Mouse (Mus musculus): ENCODE measurements around the gene Fv1. TPM values are rescaled to one million over a fixed set of nuclear protein-coding genes. Genes with fewer than 3 reads are reported as not detected.
"Not testable (repeated sequence)": the region's sequence is repeated elsewhere in the genome, so short reads cannot be mapped to it uniquely, and the experiment has no call there.

Fv1 gene
- 9.0 and 9.7 TPM in 2 replicates for polyA plus RNA-seq (2014; fragmentation: Nextera tagmentation; extraction: Ambion mirVana)

DNA sequence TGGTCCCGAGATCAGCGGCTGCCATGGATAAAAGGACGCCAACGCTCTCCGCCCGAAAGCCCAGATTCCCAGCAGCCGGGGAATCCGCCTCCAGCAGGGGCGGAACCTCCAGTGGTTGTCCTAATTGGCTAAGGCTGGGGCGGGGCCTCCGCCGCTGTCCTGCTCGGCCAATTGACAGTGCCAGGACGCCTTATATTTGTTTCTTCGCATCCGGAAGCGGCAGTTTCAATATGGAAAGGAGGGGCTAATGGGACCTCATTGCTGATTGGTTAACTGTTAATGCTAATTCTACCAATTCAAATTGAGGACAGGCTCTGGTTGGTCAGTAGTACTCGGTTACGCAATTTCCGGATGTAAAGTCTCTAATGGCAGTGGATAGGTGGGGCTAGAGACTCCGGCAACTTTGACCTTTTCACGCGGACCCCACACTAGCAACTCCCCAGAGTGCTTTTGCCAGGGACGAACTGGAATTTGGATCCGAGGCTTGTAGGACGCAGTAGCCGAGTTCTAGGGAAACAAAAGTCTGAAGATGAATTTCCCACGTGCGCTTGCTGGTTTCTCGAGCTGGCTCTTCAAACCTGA is at the start of gene Fv1, which contains the start of gene Miip:
Gene Fv1 (plus strand): TSS at position 530 of the 582 bp plus-strand sequence.
Gene Miip (minus strand): TSS at position 367 of the 582 bp plus-strand sequence.
- Histone ChIP-seq H3K9me3 (ENCODE audit: control insufficient read depth, low read length) (no peaks in the 10 kb centered on the region), H3K4me1 (replicated peaks; ENCODE audit: control insufficient read depth, insufficient read depth, low read length) (peaks cover 19% of the 10 kb centered on the region), H3K4me2 (ENCODE audit: low read length) (peak within 1 kb of the TSS; percentile 82), H3K9ac (ENCODE audit: low read length) (peak within 1 kb of the TSS; percentile 66), H3K4me3 (ENCODE audit: low read depth, low read length) (peak within 1 kb of the TSS; percentile 83), H3K27ac (ENCODE audit: low read depth) (peak within 1 kb of the TSS; percentile 84), H3K27me3 (replicated peaks; ENCODE audit: control insufficient read depth, insufficient read depth, low read length) (no peaks in the 10 kb centered on the region), H3K36me3 (ENCODE audit: control insufficient read depth, insufficient read depth, low read length) (peaks cover 36% of the 10 kb centered on the region)
- WGBS, result under 1% methylated on average over 30 of the region's 30 CpGs
- ATAC-seq (replicated peaks; ENCODE audit: low FRiP score, low TSS enrichment, low read depth), result peak; percentile 98
- DNase-seq (ENCODE audit: low spot score), result peak; percentile 90

DNA sequence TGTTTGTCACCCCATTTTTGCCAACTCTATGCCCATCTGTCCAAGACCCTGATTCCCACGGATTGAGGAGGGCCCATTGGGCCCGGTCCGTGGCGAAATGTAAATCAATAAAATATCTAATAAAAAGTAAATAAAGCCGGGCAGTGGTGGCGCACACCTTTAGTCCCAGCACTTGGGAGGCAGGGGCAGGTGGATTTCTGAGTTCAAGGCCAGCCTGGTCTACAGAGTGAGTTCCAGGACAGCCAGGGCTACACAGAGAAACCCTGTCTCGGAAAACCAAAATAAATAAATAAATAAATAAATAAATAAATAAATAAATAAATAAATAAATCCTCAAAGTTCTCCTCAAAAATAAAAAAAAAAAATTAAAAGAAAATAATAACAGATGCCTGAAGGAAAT is 49.1 kb upstream of the Fv1 start:
- not testable (repeated sequence) for H3K4me2 ChIP-seq (ENCODE audit: low read length); H3K9ac ChIP-seq (ENCODE audit: low read length); H3K27me3 ChIP-seq (replicated peaks; ENCODE audit: control insufficient read depth, insufficient read depth, low read length); ATAC-seq (replicated peaks; ENCODE audit: low FRiP score, low TSS enrichment, low read depth); H3K27ac ChIP-seq (ENCODE audit: low read depth); DNase-seq (ENCODE audit: low spot score); H3K4me3 ChIP-seq (ENCODE audit: low read depth, low read length); H3K36me3 ChIP-seq (ENCODE audit: control insufficient read depth, insufficient read depth, low read length); H3K4me1 ChIP-seq (replicated peaks; ENCODE audit: control insufficient read depth, insufficient read depth, low read length)
- WGBS, result 81% methylated on average over 7 of the region's 7 CpGs
- H3K9me3 ChIP-seq (ENCODE audit: control insufficient read depth, low read length), result peaks cover 34% of the 10 kb centered on the region

DNA sequence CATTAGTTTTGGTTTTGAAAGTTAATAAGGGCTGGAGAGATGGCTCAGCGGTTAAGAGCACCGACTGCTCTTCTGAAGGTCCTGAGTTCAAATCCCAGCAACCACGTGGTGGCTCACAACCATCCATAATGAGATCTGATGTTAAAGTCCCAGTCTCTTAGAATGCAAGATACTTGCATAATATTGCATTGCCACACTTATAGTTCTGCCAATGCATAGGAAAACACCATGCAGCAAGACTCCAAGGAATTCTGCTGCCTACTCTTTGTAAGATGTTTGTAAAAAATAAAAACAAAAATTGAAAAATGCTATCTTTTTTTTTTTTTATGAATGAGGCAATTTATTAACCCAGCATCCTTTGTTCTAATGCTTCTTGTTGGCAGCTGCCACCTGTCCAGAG is 47.4 kb upstream of the Fv1 start:
- not testable (repeated sequence) for H3K9ac ChIP-seq (ENCODE audit: low read length); H3K4me1 ChIP-seq (replicated peaks; ENCODE audit: control insufficient read depth, insufficient read depth, low read length); H3K27me3 ChIP-seq (replicated peaks; ENCODE audit: control insufficient read depth, insufficient read depth, low read length); H3K4me2 ChIP-seq (ENCODE audit: low read length); ATAC-seq (replicated peaks; ENCODE audit: low FRiP score, low TSS enrichment, low read depth); H3K27ac ChIP-seq (ENCODE audit: low read depth); DNase-seq (ENCODE audit: low spot score); H3K4me3 ChIP-seq (ENCODE audit: low read depth, low read length)
- Histone ChIP-seq H3K36me3 (ENCODE audit: control insufficient read depth, insufficient read depth, low read length) (peaks cover 14% of the 10 kb centered on the region), H3K9me3 (ENCODE audit: control insufficient read depth, low read length) (peaks cover 45% of the 10 kb centered on the region)
- 80% methylated on average over 3 of the region's 3 CpGs for WGBS

DNA sequence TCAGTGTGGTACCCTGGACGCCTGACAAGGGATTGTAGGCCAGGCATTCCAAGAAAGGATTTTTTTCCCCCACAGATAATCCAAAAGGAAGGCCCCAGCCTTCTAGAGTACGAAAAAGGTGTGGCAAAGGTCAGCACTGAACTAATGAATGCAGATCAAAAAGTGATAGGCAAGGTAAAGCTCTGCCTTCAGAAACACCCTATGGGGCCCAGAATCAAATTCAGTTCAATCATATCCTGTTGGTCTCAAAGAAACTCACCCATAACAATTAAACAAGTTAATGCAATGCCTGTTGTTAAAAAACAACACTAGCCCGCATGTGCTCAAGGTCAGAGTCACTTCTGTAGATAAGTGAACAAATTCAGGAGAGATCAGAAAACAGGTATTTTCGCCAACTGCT is 44.4 kb upstream of the Fv1 start:
- Histone ChIP-seq H3K4me3 (ENCODE audit: low read depth, low read length) (no peak overlapping the region), H3K9me3 (ENCODE audit: control insufficient read depth, low read length) (peaks cover 64% of the 10 kb centered on the region), H3K36me3 (ENCODE audit: control insufficient read depth, insufficient read depth, low read length) (peaks cover 37% of the 10 kb centered on the region), H3K4me1 (replicated peaks; ENCODE audit: control insufficient read depth, insufficient read depth, low read length) (no peaks in the 10 kb centered on the region), H3K27ac (ENCODE audit: low read depth) (no peak overlapping the region), H3K9ac (ENCODE audit: low read length) (no peak overlapping the region), H3K4me2 (ENCODE audit: low read length) (no peak overlapping the region), H3K27me3 (replicated peaks; ENCODE audit: control insufficient read depth, insufficient read depth, low read length) (no peaks in the 10 kb centered on the region)
- DNase-seq (ENCODE audit: low spot score), result no peak
- 95% methylated on average over 4 of the region's 4 CpGs for WGBS
- ATAC-seq (replicated peaks; ENCODE audit: low FRiP score, low TSS enrichment, low read depth), result no peak

DNA sequence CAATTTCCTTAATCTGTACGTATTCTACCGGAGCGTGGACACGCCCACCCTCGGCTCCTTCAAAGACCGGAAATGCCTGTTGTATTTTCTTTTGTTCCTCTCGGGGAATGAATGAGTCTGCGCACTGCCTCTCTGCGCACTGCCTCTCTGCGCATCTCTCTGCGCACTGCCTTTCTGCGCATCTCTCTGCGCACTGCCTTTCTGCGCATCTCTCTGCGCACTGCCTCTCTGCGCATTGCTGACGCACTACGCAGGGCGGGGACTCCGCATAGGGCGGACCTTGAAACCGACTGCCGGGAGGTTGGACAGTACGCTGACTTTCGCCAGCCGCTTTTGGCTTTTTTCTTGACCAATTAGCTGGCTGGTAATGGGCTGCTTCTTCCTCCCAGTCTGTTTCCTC is 29.5 kb upstream of the Fv1 start:
- peaks cover 25% of the 10 kb centered on the region for H3K36me3 ChIP-seq (ENCODE audit: control insufficient read depth, insufficient read depth, low read length)
- H3K27me3 ChIP-seq (replicated peaks; ENCODE audit: control insufficient read depth, insufficient read depth, low read length); H3K9ac ChIP-seq (ENCODE audit: low read length); ATAC-seq (replicated peaks; ENCODE audit: low FRiP score, low TSS enrichment, low read depth); H3K4me3 ChIP-seq (ENCODE audit: low read depth, low read length); H3K4me1 ChIP-seq (replicated peaks; ENCODE audit: control insufficient read depth, insufficient read depth, low read length); H3K4me2 ChIP-seq (ENCODE audit: low read length); DNase-seq (ENCODE audit: low spot score); H3K27ac ChIP-seq (ENCODE audit: low read depth): not testable (repeated sequence)
- H3K9me3 ChIP-seq (ENCODE audit: control insufficient read depth, low read length), result peaks cover 26% of the 10 kb centered on the region
- 100% methylated on average over 7 of the region's 26 CpGs for WGBS

DNA sequence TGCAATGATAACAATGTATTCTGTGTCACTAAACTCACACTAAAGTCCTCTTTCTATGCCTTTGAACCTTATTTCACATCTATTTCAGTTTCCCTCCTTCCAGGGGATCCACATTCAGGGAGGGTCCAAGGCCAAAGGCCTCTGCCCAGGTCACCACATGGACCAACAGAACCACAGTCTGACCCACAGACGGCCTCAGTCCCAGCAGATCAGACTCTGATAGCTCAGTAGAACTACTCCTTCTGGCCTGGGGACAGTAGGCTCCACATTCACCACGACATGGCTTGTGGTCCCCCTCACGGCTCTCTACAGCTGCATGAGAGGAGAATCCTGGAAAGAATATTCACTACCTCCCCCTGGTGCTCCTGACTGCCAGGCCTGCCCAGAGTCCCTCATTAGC is 25.9 kb upstream of the Fv1 start:
- H3K27me3 ChIP-seq (replicated peaks; ENCODE audit: control insufficient read depth, insufficient read depth, low read length), result no peaks in the 10 kb centered on the region
- no peak overlapping the region for H3K27ac ChIP-seq (ENCODE audit: low read depth)
- WGBS, result 94% methylated on average over 3 of the region's 3 CpGs
- H3K9me3 ChIP-seq (ENCODE audit: control insufficient read depth, low read length), result peaks cover 24% of the 10 kb centered on the region
- no peaks in the 10 kb centered on the region; the same call in 1 of the 2 replicates for H3K4me1 ChIP-seq (replicated peaks; ENCODE audit: control insufficient read depth, insufficient read depth, low read length)
- H3K9ac ChIP-seq (ENCODE audit: low read length), result no peak overlapping the region
- no peak overlapping the region for H3K4me3 ChIP-seq (ENCODE audit: low read depth, low read length)
- no peak overlapping the region for H3K4me2 ChIP-seq (ENCODE audit: low read length)
- peaks cover 25% of the 10 kb centered on the region for H3K36me3 ChIP-seq (ENCODE audit: control insufficient read depth, insufficient read depth, low read length)
- ATAC-seq (replicated peaks; ENCODE audit: low FRiP score, low TSS enrichment, low read depth), result no peak
- DNase-seq (ENCODE audit: low spot score), result no peak

DNA sequence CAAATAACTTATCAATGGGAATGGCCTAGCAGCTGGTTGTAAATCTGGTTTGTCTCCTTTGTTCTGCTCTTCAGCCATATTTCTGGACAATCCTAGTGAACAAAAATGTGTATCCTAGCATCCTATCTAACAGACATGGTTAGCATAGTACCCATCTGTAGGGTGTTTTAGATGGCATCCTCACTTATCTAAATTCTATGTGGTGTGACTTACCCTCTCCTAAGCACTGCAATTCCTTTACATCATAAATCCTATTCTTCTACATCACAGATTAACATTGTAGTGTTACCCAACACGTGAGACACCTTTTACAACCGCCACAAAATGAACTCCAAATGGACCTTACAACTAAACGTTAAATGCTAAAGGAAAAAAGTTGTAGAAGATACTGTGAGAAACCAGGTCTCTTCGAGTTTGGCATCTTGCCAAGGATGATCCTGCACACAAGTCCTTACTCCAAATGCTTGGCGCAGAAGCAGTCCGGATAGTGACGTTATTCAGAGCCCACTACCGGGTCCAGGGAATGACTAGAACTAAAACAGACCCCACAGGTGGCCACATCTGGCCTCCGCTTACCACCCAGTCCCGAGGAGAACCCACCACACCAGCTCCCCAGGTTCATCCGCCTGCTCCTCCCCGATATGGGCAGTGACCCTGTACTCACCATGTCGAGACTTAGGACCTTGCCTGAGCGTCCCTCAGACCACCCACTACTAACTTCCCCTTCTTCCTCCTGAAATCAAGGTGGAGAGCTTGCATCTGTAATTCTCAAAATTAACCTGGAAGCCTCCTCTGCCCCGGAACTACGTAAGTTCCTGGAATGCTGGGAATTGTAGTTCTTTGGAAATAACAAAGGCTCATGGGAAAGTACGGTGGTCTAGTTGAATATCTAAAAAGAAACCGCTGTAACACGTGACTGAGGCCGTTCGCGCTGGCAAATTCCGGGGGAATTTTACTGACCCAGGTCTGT is 20.9 kb upstream of the Fv1 start, which contains the start of gene Zfp933:
Gene Zfp933 (minus strand): TSS at position 753 of the 970 bp plus-strand sequence.
- DNase-seq (ENCODE audit: low spot score), result peak; percentile 82
- H3K4me1 ChIP-seq (replicated peaks; ENCODE audit: control insufficient read depth, insufficient read depth, low read length), result peaks cover 6% of the 10 kb centered on the region; the same call in 1 of the 2 replicates
- peak within 1 kb of the TSS; percentile 62 for H3K27ac ChIP-seq (ENCODE audit: low read depth)
- 0 out of 2 replicates have a peak, but pooled peaks cover 7% of the 10 kb centered on the region for H3K9me3 ChIP-seq (ENCODE audit: control insufficient read depth, low read length)
- ATAC-seq (replicated peaks; ENCODE audit: low FRiP score, low TSS enrichment, low read depth), result peak; percentile 90
- peaks cover 4% of the 10 kb centered on the region; the same call in 1 of the 2 replicates for H3K36me3 ChIP-seq (ENCODE audit: control insufficient read depth, insufficient read depth, low read length)
- 3% methylated on average over 23 of the region's 23 CpGs for WGBS
- peak within 1 kb of the TSS; percentile 86 for H3K4me3 ChIP-seq (ENCODE audit: low read depth, low read length)
- peak within 1 kb of the TSS; percentile 76 for H3K4me2 ChIP-seq (ENCODE audit: low read length)
- H3K9ac ChIP-seq (ENCODE audit: low read length), result peak within 1 kb of the TSS; percentile 64
- no peaks in the 10 kb centered on the region for H3K27me3 ChIP-seq (replicated peaks; ENCODE audit: control insufficient read depth, insufficient read depth, low read length)

DNA sequence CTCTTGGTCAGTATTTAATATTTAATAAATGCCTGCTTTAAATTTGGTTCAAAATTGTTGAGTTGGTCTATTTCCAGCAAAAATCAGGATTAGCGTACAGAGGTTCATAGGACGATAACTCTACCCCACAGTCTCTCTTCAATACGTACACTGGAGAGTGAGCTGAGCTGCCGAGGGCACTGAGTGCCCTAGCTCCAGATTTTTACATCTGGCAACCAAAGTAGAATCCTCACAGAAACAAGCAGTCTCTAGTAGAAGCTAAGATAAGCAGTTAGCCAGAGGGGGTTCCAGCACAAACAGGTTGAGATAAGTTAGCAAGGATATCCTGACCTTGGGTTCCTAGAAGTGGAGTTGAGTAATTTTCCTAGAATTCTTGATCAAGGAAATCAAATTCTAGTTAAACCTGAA is 20.2 kb upstream of the Fv1 start:
- Histone ChIP-seq H3K27ac (ENCODE audit: low read depth) (peak overlapping the region; percentile 62), H3K4me3 (ENCODE audit: low read depth, low read length) (peak overlapping the region; percentile 86), H3K27me3 (replicated peaks; ENCODE audit: control insufficient read depth, insufficient read depth, low read length) (no peaks in the 10 kb centered on the region), H3K4me1 (replicated peaks; ENCODE audit: control insufficient read depth, insufficient read depth, low read length) (peaks cover 6% of the 10 kb centered on the region; the same call in 1 of the 2 replicates), H3K36me3 (ENCODE audit: control insufficient read depth, insufficient read depth, low read length) (no peaks in the 10 kb centered on the region; the same call in 1 of the 2 replicates), H3K9me3 (ENCODE audit: control insufficient read depth, low read length) (0 out of 2 replicates have a peak, but pooled peaks cover under 1% of the 10 kb centered on the region), H3K4me2 (ENCODE audit: low read length) (peak overlapping the region; percentile 76), H3K9ac (ENCODE audit: low read length) (peak overlapping the region; percentile 64)
- no peak for DNase-seq (ENCODE audit: low spot score)
- 8% methylated on average over 4 of the region's 4 CpGs for WGBS
- peak; percentile 75 for ATAC-seq (replicated peaks; ENCODE audit: low FRiP score, low TSS enrichment, low read depth)
